Mouse (Mus musculus): ENCODE measurements around the gene Socs2. TPM values are rescaled to one million over a fixed set of nuclear protein-coding genes. Genes with fewer than 3 reads are reported as not detected.

The Socs2 gene
- total and polyA plus RNA-seq, 2 experiments from 2014 or later: 80.7 to 154 TPM

DNA sequence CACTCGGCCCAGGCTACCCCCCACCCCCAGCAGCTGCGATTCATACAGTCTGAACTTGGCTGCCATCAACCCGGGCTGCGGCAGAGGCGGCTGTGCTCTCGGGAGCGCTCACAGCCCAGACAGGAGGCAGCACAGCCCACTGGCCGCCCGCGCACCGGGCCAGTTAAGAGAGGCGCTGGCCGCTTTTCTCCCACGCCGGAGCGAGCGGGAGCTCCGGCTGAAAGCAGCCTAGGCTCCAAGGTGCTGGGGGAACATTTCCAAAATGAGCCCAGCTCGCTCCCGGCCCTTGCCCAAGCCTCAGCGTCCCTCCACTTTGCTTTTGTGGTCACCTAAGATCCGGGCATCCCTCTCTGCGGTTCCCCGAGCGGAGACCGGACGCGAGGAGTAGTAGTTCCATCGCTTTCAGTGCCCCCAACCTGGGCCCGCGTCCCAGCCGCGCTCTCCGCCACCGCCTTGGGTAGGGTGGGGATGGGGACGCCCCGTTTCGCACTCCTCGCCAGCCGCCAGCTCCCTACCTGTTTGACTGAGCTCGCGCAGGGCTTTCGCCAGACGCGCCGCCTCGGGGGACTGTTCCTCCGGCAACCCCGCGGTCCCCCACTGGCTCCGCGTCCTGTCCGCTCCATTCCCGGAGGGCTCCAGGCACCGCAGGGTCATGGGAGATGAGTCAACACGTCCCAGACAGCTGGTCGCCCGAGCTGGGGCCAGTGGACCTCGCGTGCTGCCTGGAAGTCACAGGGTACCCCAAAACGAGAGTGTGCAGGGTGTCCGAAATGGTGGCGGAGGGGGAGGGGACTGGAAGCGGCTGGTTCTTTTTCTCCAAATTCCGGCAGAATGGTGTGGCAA, 2.4 kb downstream of the Socs2 start:
- peak overlapping the region; percentile 89 for H3K9ac ChIP-seq
- DNase-seq (peak; percentile 50), ATAC-seq (no peak; the same call in 1 of the 2 replicates)
- TF ChIP-seq CTCF (IDR thresholded peaks at IDR 0.05; ENCODE audit: low read depth): peak; percentile 22; the same call in 1 of the 2 replicates
- H3K4me3 ChIP-seq (ENCODE audit: low read depth, low read length): peak overlapping the region; percentile 85
- 0 out of 2 replicates have a peak, but pooled peaks cover 7% of the 10 kb centered on the region for H3K4me1 ChIP-seq (ENCODE audit: insufficient read depth)
- H3K27ac ChIP-seq (ENCODE audit: low read depth, low read length): peak overlapping the region; percentile 57
- H3K27me3 ChIP-seq (ENCODE audit: insufficient read depth, low read length): no peaks in the 10 kb centered on the region
- peaks cover 8% of the 10 kb centered on the region for H3K36me3 ChIP-seq (ENCODE audit: insufficient read depth)
- under 1% methylated on average over 63 of the region's 65 CpGs for WGBS
- H3K4me2 ChIP-seq (ENCODE audit: low read depth): peak overlapping the region; percentile 95
- no peaks in the 10 kb centered on the region for H3K9me3 ChIP-seq (ENCODE audit: low read length)

DNA sequence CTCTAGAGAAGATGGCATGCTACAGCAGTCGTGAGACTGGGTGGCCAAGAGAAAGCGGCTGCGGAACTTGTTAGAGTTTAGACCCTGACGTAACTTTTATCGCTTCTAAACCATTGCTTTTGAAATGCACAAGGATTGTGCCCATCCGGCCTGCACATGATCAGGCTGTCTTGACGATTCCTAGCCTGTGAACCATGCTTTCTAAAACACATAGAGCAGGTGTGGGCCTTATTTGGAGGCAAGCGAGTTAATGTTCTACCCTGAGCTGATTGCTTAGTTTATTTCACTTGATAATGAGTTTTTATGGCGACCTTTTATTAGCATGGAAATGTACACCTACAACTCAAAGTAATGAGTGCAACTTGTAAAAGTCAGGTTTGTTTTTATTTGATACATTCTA, 5.8 kb downstream of the Socs2 start:
- H3K4me1 ChIP-seq (ENCODE audit: insufficient read depth): no peaks in the 10 kb centered on the region
- no peak for DNase-seq
- H3K27me3 ChIP-seq (ENCODE audit: insufficient read depth, low read length): no peaks in the 10 kb centered on the region
- no peak for ATAC-seq
- peaks cover 8% of the 10 kb centered on the region for H3K36me3 ChIP-seq (ENCODE audit: insufficient read depth)
- no peak overlapping the region for H3K27ac ChIP-seq (ENCODE audit: low read depth, low read length)
- no peak overlapping the region for H3K9ac ChIP-seq
- WGBS: 93% methylated on average over 9 of the region's 9 CpGs
- no peak overlapping the region for H3K4me2 ChIP-seq (ENCODE audit: low read depth)
- H3K4me3 ChIP-seq (ENCODE audit: low read depth, low read length): no peak overlapping the region
- no peaks in the 10 kb centered on the region for H3K9me3 ChIP-seq (ENCODE audit: low read length)
- TF ChIP-seq CTCF (IDR thresholded peaks at IDR 0.05; ENCODE audit: low read depth): no peak

DNA sequence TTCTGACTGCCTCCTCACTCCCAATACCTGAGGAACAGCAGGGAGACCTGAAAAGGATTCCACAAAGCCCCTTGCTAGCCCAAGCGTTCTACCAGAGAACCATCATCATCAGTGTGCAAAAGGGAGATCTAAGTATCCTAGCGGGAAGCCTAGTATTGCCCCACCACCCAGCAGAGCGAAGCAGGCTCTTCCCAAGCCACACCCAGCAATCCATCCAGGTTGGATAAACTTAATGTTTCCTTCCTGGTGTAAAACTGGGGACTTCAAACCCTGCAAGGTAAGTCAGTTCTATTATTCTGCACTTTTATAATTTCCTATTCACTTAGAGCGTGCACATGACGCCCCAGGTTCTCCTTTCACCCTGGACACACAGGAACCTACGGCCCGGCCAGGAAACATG, 6.3 kb downstream of the Socs2 start:
- H3K9me3 ChIP-seq (ENCODE audit: low read length): no peaks in the 10 kb centered on the region
- 94% methylated on average over 7 of the region's 7 CpGs for WGBS
- no peaks in the 10 kb centered on the region for H3K4me1 ChIP-seq (ENCODE audit: insufficient read depth)
- TF ChIP-seq CTCF (IDR thresholded peaks at IDR 0.05; ENCODE audit: low read depth): no peak
- no peak overlapping the region for H3K4me2 ChIP-seq (ENCODE audit: low read depth)
- DNase-seq: no peak
- H3K27me3 ChIP-seq (ENCODE audit: insufficient read depth, low read length): no peaks in the 10 kb centered on the region
- H3K9ac ChIP-seq: no peak overlapping the region
- ATAC-seq: no peak
- peaks cover 8% of the 10 kb centered on the region for H3K36me3 ChIP-seq (ENCODE audit: insufficient read depth)
- H3K4me3 ChIP-seq (ENCODE audit: low read depth, low read length): no peak overlapping the region
- H3K27ac ChIP-seq (ENCODE audit: low read depth, low read length): no peak overlapping the region

DNA sequence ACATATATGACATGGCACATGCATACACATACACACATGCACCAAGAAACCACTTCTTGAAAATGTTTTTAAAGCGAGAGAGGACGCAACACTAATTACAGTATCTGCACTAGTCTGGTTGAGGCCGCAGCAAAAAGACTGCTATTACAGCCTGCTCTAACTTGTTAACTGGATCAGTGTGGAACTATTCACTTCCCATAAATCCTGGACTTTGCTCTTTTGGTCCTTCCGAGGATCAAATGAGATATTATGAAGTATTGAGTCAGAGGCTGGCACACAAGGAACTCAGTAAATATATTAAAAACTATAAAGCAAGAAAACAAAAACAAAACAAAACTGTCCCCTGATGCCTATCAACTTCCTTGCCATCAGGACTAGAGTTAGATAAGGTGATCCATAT, 6.8 kb downstream of the Socs2 start:
- Histone ChIP-seq H3K27ac (ENCODE audit: low read depth, low read length) (no peak overlapping the region), H3K36me3 (ENCODE audit: insufficient read depth) (peaks cover 8% of the 10 kb centered on the region), H3K4me2 (ENCODE audit: low read depth) (no peak overlapping the region), H3K27me3 (ENCODE audit: insufficient read depth, low read length) (no peaks in the 10 kb centered on the region), H3K9me3 (ENCODE audit: low read length) (no peaks in the 10 kb centered on the region), H3K4me1 (ENCODE audit: insufficient read depth) (no peaks in the 10 kb centered on the region), H3K4me3 (ENCODE audit: low read depth, low read length) (no peak overlapping the region), H3K9ac (no peak overlapping the region)
- DNase-seq (no peak), ATAC-seq (no peak)
- WGBS: 89% methylated on average over 4 of the region's 4 CpGs
- TF ChIP-seq CTCF (IDR thresholded peaks at IDR 0.05; ENCODE audit: low read depth): no peak

DNA sequence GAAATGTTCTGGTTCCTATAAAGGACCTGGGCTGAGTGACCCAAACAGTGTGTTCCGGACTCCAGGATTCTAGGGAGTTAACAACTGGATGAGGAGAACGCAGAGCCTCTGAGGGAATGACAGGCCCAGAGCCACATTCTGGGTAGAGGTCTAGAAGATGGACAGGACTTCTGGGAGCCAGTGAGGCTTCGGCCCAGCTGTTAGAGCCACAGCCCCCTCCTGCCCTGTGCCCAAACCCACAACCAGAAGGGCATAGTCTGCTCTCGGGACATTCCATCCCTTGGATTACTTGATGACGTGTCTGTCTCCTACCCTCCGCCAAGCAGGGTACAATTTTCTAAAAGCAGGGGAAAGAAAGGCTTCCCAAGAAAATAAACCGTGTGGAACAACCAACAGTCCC, 7.8 kb downstream of the Socs2 start:
- DNase-seq (no peak), ATAC-seq (no peak)
- TF ChIP-seq CTCF (IDR thresholded peaks at IDR 0.05; ENCODE audit: low read depth): no peak
- Histone ChIP-seq H3K27me3 (ENCODE audit: insufficient read depth, low read length) (no peaks in the 10 kb centered on the region), H3K9ac (no peak overlapping the region), H3K4me1 (ENCODE audit: insufficient read depth) (no peaks in the 10 kb centered on the region), H3K9me3 (ENCODE audit: low read length) (no peaks in the 10 kb centered on the region), H3K4me3 (ENCODE audit: low read depth, low read length) (no peak overlapping the region), H3K4me2 (ENCODE audit: low read depth) (no peak overlapping the region), H3K36me3 (ENCODE audit: insufficient read depth) (peaks cover 8% of the 10 kb centered on the region), H3K27ac (ENCODE audit: low read depth, low read length) (no peak overlapping the region)
- WGBS: 84% methylated on average over 7 of the region's 7 CpGs

DNA sequence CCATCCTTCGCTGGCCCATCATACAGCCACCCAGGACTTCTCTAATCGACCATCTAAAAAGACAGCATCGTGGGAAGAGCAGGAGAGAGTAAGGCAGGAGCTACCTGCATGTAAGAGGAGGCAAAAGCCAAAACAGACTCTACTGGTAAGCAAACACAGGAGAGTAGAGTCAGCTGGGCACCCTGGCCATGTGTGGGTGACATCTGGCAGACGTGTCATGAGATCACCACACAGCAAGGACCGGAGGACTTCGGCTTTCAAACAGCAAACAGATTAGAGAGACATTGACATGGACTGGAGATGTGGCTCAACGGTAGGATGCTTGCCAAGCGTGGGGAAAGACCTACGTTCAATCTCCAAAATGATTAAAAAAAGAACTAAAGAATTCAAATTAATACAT, 8.5 kb downstream of the Socs2 start:
- WGBS: 88% methylated on average over 9 of the region's 9 CpGs
- Histone ChIP-seq H3K9ac (no peak overlapping the region), H3K4me2 (ENCODE audit: low read depth) (no peak overlapping the region), H3K36me3 (ENCODE audit: insufficient read depth) (peaks cover 8% of the 10 kb centered on the region), H3K9me3 (ENCODE audit: low read length) (no peaks in the 10 kb centered on the region), H3K27me3 (ENCODE audit: insufficient read depth, low read length) (no peaks in the 10 kb centered on the region), H3K4me1 (ENCODE audit: insufficient read depth) (no peaks in the 10 kb centered on the region), H3K27ac (ENCODE audit: low read depth, low read length) (no peak overlapping the region), H3K4me3 (ENCODE audit: low read depth, low read length) (no peak overlapping the region)
- TF ChIP-seq CTCF (IDR thresholded peaks at IDR 0.05; ENCODE audit: low read depth): no peak
- DNase-seq (no peak), ATAC-seq (no peak)

DNA sequence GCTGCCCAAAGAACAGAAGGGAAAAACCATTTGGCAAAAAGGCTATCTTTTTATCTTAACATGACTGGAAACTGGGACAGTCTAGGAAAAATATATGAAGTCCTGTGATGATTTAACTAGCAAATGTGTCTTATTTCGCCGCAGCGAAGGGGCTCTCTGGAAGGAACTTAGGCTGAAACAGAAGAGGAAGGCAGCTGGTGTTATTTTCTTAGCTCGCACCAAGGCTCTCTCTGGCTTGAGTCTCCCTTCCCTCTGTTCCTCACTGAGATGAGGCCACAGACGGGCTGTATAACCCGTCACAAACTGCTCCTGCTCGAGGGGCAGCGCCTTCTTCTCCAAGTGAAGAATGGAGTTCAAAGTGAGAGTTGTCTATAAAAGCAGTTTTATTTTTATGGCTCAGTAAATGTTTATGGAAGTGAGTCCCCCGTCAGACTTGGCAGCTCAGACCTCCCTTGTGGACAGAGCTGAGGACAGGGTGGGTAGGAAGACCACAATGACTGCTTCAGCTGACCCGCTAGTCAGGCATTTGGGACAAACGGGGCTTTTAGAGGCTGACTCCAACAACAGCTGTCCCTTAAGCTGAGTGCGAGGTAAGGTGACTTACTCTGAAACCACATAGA, 9.3 kb downstream of the Socs2 start:
- H3K4me3 ChIP-seq (ENCODE audit: low read depth, low read length): no peak overlapping the region
- no peak for TF ChIP-seq CTCF (IDR thresholded peaks at IDR 0.05; ENCODE audit: low read depth)
- H3K4me2 ChIP-seq (ENCODE audit: low read depth): no peak overlapping the region
- WGBS: 62% methylated on average over 12 of the region's 12 CpGs
- H3K27ac ChIP-seq (ENCODE audit: low read depth, low read length): no peak overlapping the region
- H3K36me3 ChIP-seq (ENCODE audit: insufficient read depth): peaks cover 8% of the 10 kb centered on the region
- H3K27me3 ChIP-seq (ENCODE audit: insufficient read depth, low read length): no peaks in the 10 kb centered on the region
- DNase-seq (peak; percentile 36), ATAC-seq (peak; percentile 53; the same call in 1 of the 2 replicates)
- no peak overlapping the region for H3K9ac ChIP-seq
- no peaks in the 10 kb centered on the region for H3K9me3 ChIP-seq (ENCODE audit: low read length)
- H3K4me1 ChIP-seq (ENCODE audit: insufficient read depth): no peaks in the 10 kb centered on the region
